Mouse (Mus musculus) cerebellum, postnatal 10 days (tissue): ENCODE data around the gene Lbr.

ENCODE experiments used
- DNase-seq, 2 experiments: peaks; one replicate each; pipeline ENCODE4 v3.0.0; 2021; ENCODE audit warnings: mixed read lengths in 2 of 2

Gene Lbr

GRCm38 (mm10) chr1:181842781-181843180, at the start of gene Lbr:
Gene Lbr, minus strand, starts transcription at chr1:181843046.
- DNase-seq: no peak

GRCm38 (mm10) chr1:181889670-181890069, 46.8 kb upstream of the Lbr start:
- no peak for DNase-seq

- DNase-seq: peak; percentile 94 to 97
These were observed 46.0 kb upstream of the Lbr start for GRCm38 (mm10) chr1:181888801-181889200.

- peak; percentile 92 to 95 for DNase-seq
These were observed 38.7 kb upstream of the Lbr start for GRCm38 (mm10) chr1:181881532-181881931.

- peak; percentile 70 to 80 for DNase-seq
These were observed 38.0 kb upstream of the Lbr start for GRCm38 (mm10) chr1:181880752-181881325.

GRCm38 (mm10) chr1:181878436-181878835, 35.6 kb upstream of the Lbr start:
- DNase-seq: peak; percentile 77 to 87

GRCm38 (mm10) chr1:181877088-181877487, 34.2 kb upstream of the Lbr start:
- DNase-seq: peak in 1 of 2 experiments; percentile 74

- peak; percentile 66 to 69 for DNase-seq
These were observed 33.8 kb upstream of the Lbr start for GRCm38 (mm10) chr1:181876656-181877055.

- no peak for DNase-seq
These were observed 30.5 kb upstream of the Lbr start for GRCm38 (mm10) chr1:181873086-181873920.

- DNase-seq: no peak
These were observed 29.8 kb upstream of the Lbr start for GRCm38 (mm10) chr1:181872639-181873038.

GRCm38 (mm10) chr1:181866429-181867280, 23.8 kb upstream of the Lbr start:
- no peak for DNase-seq

GRCm38 (mm10) chr1:181865863-181866216, 23.0 kb upstream of the Lbr start:
- DNase-seq: no peak

- no peak for DNase-seq
These were observed 22.4 kb upstream of the Lbr start for GRCm38 (mm10) chr1:181864971-181865862.

- DNase-seq: no peak
These were observed 20.6 kb upstream of the Lbr start for GRCm38 (mm10) chr1:181863431-181863830.

GRCm38 (mm10) chr1:181862676-181863374, 20.0 kb upstream of the Lbr start:
- DNase-seq: no peak

GRCm38 (mm10) chr1:181861181-181861902, 18.5 kb upstream of the Lbr start:
- no peak for DNase-seq

GRCm38 (mm10) chr1:181860659-181861058, 17.8 kb upstream of the Lbr start:
- DNase-seq: no peak

GRCm38 (mm10) chr1:181856329-181856728, 13.5 kb upstream of the Lbr start:
- no peak for DNase-seq

- no peak for DNase-seq
These were observed 12.0 kb upstream of the Lbr start for GRCm38 (mm10) chr1:181854829-181855228.

- no peak for DNase-seq
These were observed 10.4 kb upstream of the Lbr start for GRCm38 (mm10) chr1:181853081-181853736.
